Mouse (Mus musculus): ENCODE measurements around the gene Ccn1. TPM values are rescaled to one million over a fixed set of nuclear protein-coding genes. Genes with fewer than 3 reads are reported as not detected.

Ccn1 gene
- polyA plus RNA-seq, 1 experiment from 2014 or later: 7.1 TPM

- Histone ChIP-seq H3K4me1 (replicated peaks) (peaks cover 52% of the 10 kb centered on the region), H3K4me3 (peak overlapping the region; percentile 62), H3K4me2 (peak overlapping the region; percentile 97), H3K27ac (replicated peaks) (peak overlapping the region; percentile 41; the same call in 1 of the 2 replicates), H3K36me3 (no peaks in the 10 kb centered on the region), H3K27me3 (peaks cover 36% of the 10 kb centered on the region), H3K9me3 (no peaks in the 10 kb centered on the region), H3K9ac (peak overlapping the region; percentile 9; the same call in 1 of the 2 replicates)
- peak; percentile 46; the same call in 1 of the 2 replicates for ATAC-seq (ENCODE audit: low FRiP score, low read depth)
- 15% methylated on average over 26 of the region's 26 CpGs for WGBS
Observed at GRCm38 (mm10) chr3:145648097-145648931, 1.5 kb downstream of the Ccn1 start.

- ATAC-seq (ENCODE audit: low FRiP score, low read depth): no peak
- no peak overlapping the region for H3K4me3 ChIP-seq
- peaks cover 43% of the 10 kb centered on the region for H3K4me1 ChIP-seq (replicated peaks)
- no peak overlapping the region for H3K9ac ChIP-seq
- 76% methylated on average over 18 of the region's 18 CpGs for WGBS
- no peak overlapping the region for H3K27ac ChIP-seq (replicated peaks)
- no peak overlapping the region for H3K4me2 ChIP-seq
- peaks cover 30% of the 10 kb centered on the region for H3K27me3 ChIP-seq
- H3K36me3 ChIP-seq: no peaks in the 10 kb centered on the region
- no peaks in the 10 kb centered on the region for H3K9me3 ChIP-seq
Observed at GRCm38 (mm10) chr3:145647416-145647815, 2.4 kb downstream of the Ccn1 start.

GRCm38 (mm10) chr3:145646666-145647065 lies 3.1 kb downstream of the Ccn1 start:
- H3K27ac ChIP-seq (replicated peaks): no peak overlapping the region
- no peaks in the 10 kb centered on the region for H3K9me3 ChIP-seq
- no peak for ATAC-seq (ENCODE audit: low FRiP score, low read depth)
- no peak overlapping the region for H3K4me2 ChIP-seq
- H3K36me3 ChIP-seq: no peaks in the 10 kb centered on the region
- peaks cover 22% of the 10 kb centered on the region for H3K27me3 ChIP-seq
- peaks cover 36% of the 10 kb centered on the region for H3K4me1 ChIP-seq (replicated peaks)
- no peak overlapping the region for H3K4me3 ChIP-seq
- whole genome bisulfite sequencing: 55% methylated on average over 2 of the region's 2 CpGs
- H3K9ac ChIP-seq: no peak overlapping the region

- Histone ChIP-seq H3K9ac (no peak overlapping the region), H3K27me3 (peaks cover 17% of the 10 kb centered on the region), H3K9me3 (no peaks in the 10 kb centered on the region), H3K4me3 (no peak overlapping the region), H3K27ac (replicated peaks) (no peak overlapping the region), H3K4me2 (no peak overlapping the region), H3K4me1 (replicated peaks) (peaks cover 29% of the 10 kb centered on the region), H3K36me3 (no peaks in the 10 kb centered on the region)
- ATAC-seq (ENCODE audit: low FRiP score, low read depth): no peak
- WGBS: 15% methylated on average over 3 of the region's 3 CpGs
Observed at GRCm38 (mm10) chr3:145646009-145646408, 3.8 kb downstream of the Ccn1 start.

GRCm38 (mm10) chr3:145645463-145645862 lies 4.3 kb downstream of the Ccn1 start:
- Histone ChIP-seq H3K36me3 (no peaks in the 10 kb centered on the region), H3K4me3 (no peak overlapping the region), H3K27me3 (peaks cover 16% of the 10 kb centered on the region), H3K4me2 (no peak overlapping the region), H3K4me1 (replicated peaks) (peaks cover 28% of the 10 kb centered on the region), H3K9ac (no peak overlapping the region), H3K27ac (replicated peaks) (no peak overlapping the region), H3K9me3 (no peaks in the 10 kb centered on the region)
- no peak for ATAC-seq (ENCODE audit: low FRiP score, low read depth)
- 59% methylated on average over 6 of the region's 6 CpGs for WGBS

GRCm38 (mm10) chr3:145642861-145643260 lies 6.9 kb downstream of the Ccn1 start:
- Histone ChIP-seq H3K27me3 (no peaks in the 10 kb centered on the region), H3K36me3 (no peaks in the 10 kb centered on the region), H3K4me1 (replicated peaks) (peaks cover 7% of the 10 kb centered on the region; the same call in 1 of the 2 replicates), H3K4me2 (no peak overlapping the region), H3K4me3 (no peak overlapping the region), H3K9me3 (no peaks in the 10 kb centered on the region), H3K27ac (replicated peaks) (no peak overlapping the region), H3K9ac (no peak overlapping the region)
- WGBS: 54% methylated on average over 11 of the region's 11 CpGs
- no peak for ATAC-seq (ENCODE audit: low FRiP score, low read depth)

GRCm38 (mm10) chr3:145641878-145642277 lies 7.9 kb downstream of the Ccn1 start:
- Histone ChIP-seq H3K4me1 (replicated peaks) (peaks cover 7% of the 10 kb centered on the region; the same call in 1 of the 2 replicates), H3K27ac (replicated peaks) (no peak overlapping the region), H3K9me3 (no peaks in the 10 kb centered on the region), H3K27me3 (no peaks in the 10 kb centered on the region), H3K4me3 (no peak overlapping the region), H3K9ac (no peak overlapping the region), H3K4me2 (no peak overlapping the region), H3K36me3 (no peaks in the 10 kb centered on the region)
- WGBS: 83% methylated on average over 3 of the region's 3 CpGs
- ATAC-seq (ENCODE audit: low FRiP score, low read depth): no peak

GRCm38 (mm10) chr3:145641036-145641685 lies 8.6 kb downstream of the Ccn1 start:
- H3K9me3 ChIP-seq: no peaks in the 10 kb centered on the region
- no peak for ATAC-seq (ENCODE audit: low FRiP score, low read depth)
- H3K27me3 ChIP-seq: no peaks in the 10 kb centered on the region
- WGBS: 88% methylated on average over 5 of the region's 5 CpGs
- no peak overlapping the region for H3K9ac ChIP-seq
- no peaks in the 10 kb centered on the region for H3K36me3 ChIP-seq
- no peak overlapping the region for H3K4me2 ChIP-seq
- H3K4me3 ChIP-seq: no peak overlapping the region
- H3K4me1 ChIP-seq (replicated peaks): peaks cover 7% of the 10 kb centered on the region; the same call in 1 of the 2 replicates
- H3K27ac ChIP-seq (replicated peaks): no peak overlapping the region

GRCm38 (mm10) chr3:145640583-145640982 lies 9.2 kb downstream of the Ccn1 start:
- Histone ChIP-seq H3K36me3 (no peaks in the 10 kb centered on the region), H3K9ac (no peak overlapping the region), H3K4me1 (replicated peaks) (0 out of 2 replicates have a peak, but pooled peaks cover 7% of the 10 kb centered on the region), H3K4me3 (no peak overlapping the region), H3K4me2 (no peak overlapping the region), H3K27me3 (no peaks in the 10 kb centered on the region), H3K27ac (replicated peaks) (no peak overlapping the region), H3K9me3 (no peaks in the 10 kb centered on the region)
- 58% methylated on average over 4 of the region's 4 CpGs for WGBS
- no peak; the same call in 1 of the 2 replicates for ATAC-seq (ENCODE audit: low FRiP score, low read depth)

GRCm38 (mm10) chr3:145640170-145640569 lies 9.6 kb downstream of the Ccn1 start:
- 50% methylated on average over 4 of the region's 4 CpGs for WGBS
- peak; percentile 21; the same call in 1 of the 2 replicates for ATAC-seq (ENCODE audit: low FRiP score, low read depth)

GRCm38 (mm10) chr3:145634002-145634710 lies 15.6 kb downstream of the Ccn1 start:
- no peaks in the 10 kb centered on the region for H3K4me1 ChIP-seq (replicated peaks)
- H3K36me3 ChIP-seq: no peaks in the 10 kb centered on the region
- no peak overlapping the region for H3K4me2 ChIP-seq
- WGBS: 84% methylated on average over 14 of the region's 14 CpGs
- H3K27me3 ChIP-seq: no peaks in the 10 kb centered on the region
- H3K27ac ChIP-seq (replicated peaks): no peak overlapping the region
- no peak for ATAC-seq (ENCODE audit: low FRiP score, low read depth)
- H3K4me3 ChIP-seq: no peak overlapping the region
- H3K9ac ChIP-seq: no peak overlapping the region
- no peaks in the 10 kb centered on the region for H3K9me3 ChIP-seq

More at GRCm38 (mm10) chr3:145640170-145640569, 9.6 kb downstream of the Ccn1 start:
- H3K9ac ChIP-seq: no peak overlapping the region
- H3K36me3 ChIP-seq: no peaks in the 10 kb centered on the region
- 0 out of 2 replicates have a peak, but pooled peaks cover 7% of the 10 kb centered on the region for H3K4me1 ChIP-seq (replicated peaks)
- no peaks in the 10 kb centered on the region for H3K27me3 ChIP-seq
- no peak overlapping the region for H3K27ac ChIP-seq (replicated peaks)
- no peaks in the 10 kb centered on the region for H3K9me3 ChIP-seq
- H3K4me3 ChIP-seq: no peak overlapping the region
- H3K4me2 ChIP-seq: no peak overlapping the region

GRCm38 (mm10) chr3:145632888-145633287 lies 16.9 kb downstream of the Ccn1 start:
- Histone ChIP-seq H3K36me3 (no peaks in the 10 kb centered on the region), H3K9ac (no peak overlapping the region), H3K4me3 (no peak overlapping the region), H3K9me3 (no peaks in the 10 kb centered on the region), H3K4me1 (replicated peaks) (no peaks in the 10 kb centered on the region), H3K27ac (replicated peaks) (no peak overlapping the region), H3K27me3 (no peaks in the 10 kb centered on the region), H3K4me2 (no peak overlapping the region)
- ATAC-seq (ENCODE audit: low FRiP score, low read depth): no peak
- 16% methylated on average over 6 of the region's 6 CpGs for WGBS
